Mouse (Mus musculus): ENCODE measurements around the gene Slc38a5. TPM values are rescaled to one million over a fixed set of nuclear protein-coding genes. Genes with fewer than 3 reads are reported as not detected.
A peak's percentile ranks its signal among the peaks of the same experiment; 100 is the strongest.

Gene Slc38a5
- not detected for total RNA-seq (2021)
- long read RNA-seq, experiment 1 = 0 reads
- long read RNA-seq, experiment 2 = 0 reads

GRCm38 (mm10) chrX:8271083-8271820 lies at the start of gene Slc38a5:
Gene Slc38a5, plus strand, starts transcription at chrX:8271133.
- DNase-seq (ENCODE audit: low spot score) = no peak

GRCm38 (mm10) chrX:8222296-8222677 lies 48.6 kb upstream of the Slc38a5 start:
- no peak for DNase-seq (ENCODE audit: low spot score)

- DNase-seq (ENCODE audit: low spot score) = peak; percentile 2
These were observed 48.1 kb upstream of the Slc38a5 start for GRCm38 (mm10) chrX:8222678-8223421.

- DNase-seq (ENCODE audit: low spot score) = no peak
These were observed 47.5 kb upstream of the Slc38a5 start for GRCm38 (mm10) chrX:8223473-8223872.

- DNase-seq (ENCODE audit: low spot score) = no peak
These were observed 40.7 kb upstream of the Slc38a5 start for GRCm38 (mm10) chrX:8230272-8230671.

GRCm38 (mm10) chrX:8233602-8234001 lies 37.3 kb upstream of the Slc38a5 start:
- DNase-seq (ENCODE audit: low spot score) = no peak

- no peak for DNase-seq (ENCODE audit: low spot score)
These were observed 34.2 kb upstream of the Slc38a5 start for GRCm38 (mm10) chrX:8236704-8237103.

- DNase-seq (ENCODE audit: low spot score) = no peak
These were observed 32.0 kb upstream of the Slc38a5 start for GRCm38 (mm10) chrX:8238804-8239395.

- no peak for DNase-seq (ENCODE audit: low spot score)
These were observed 23.3 kb upstream of the Slc38a5 start for GRCm38 (mm10) chrX:8247680-8248079.

- no peak for DNase-seq (ENCODE audit: low spot score)
These were observed 22.3 kb upstream of the Slc38a5 start for GRCm38 (mm10) chrX:8248542-8249120.

- peak; percentile 1 for DNase-seq (ENCODE audit: low spot score)
These were observed 19.1 kb upstream of the Slc38a5 start for GRCm38 (mm10) chrX:8251789-8252333.

GRCm38 (mm10) chrX:8252334-8253285 lies 18.3 kb upstream of the Slc38a5 start, which contains the start of gene Ftsj1:
Gene Ftsj1, minus strand, starts transcription at chrX:8252406.
- peak; percentile 85 for DNase-seq (ENCODE audit: low spot score)

- DNase-seq (ENCODE audit: low spot score) = no peak
These were observed 17.2 kb upstream of the Slc38a5 start for GRCm38 (mm10) chrX:8253711-8254110.

GRCm38 (mm10) chrX:8255807-8256206 lies 15.1 kb upstream of the Slc38a5 start:
- DNase-seq (ENCODE audit: low spot score) = no peak

- DNase-seq (ENCODE audit: low spot score) = no peak
These were observed 11.5 kb upstream of the Slc38a5 start for GRCm38 (mm10) chrX:8259478-8259877.

- DNase-seq (ENCODE audit: low spot score) = no peak
These were observed 7.7 kb upstream of the Slc38a5 start for GRCm38 (mm10) chrX:8263156-8263804.

- no peak for DNase-seq (ENCODE audit: low spot score)
These were observed 6.7 kb upstream of the Slc38a5 start for GRCm38 (mm10) chrX:8264222-8264621.

- no peak for DNase-seq (ENCODE audit: low spot score)
These were observed 1.1 kb downstream of the Slc38a5 start for GRCm38 (mm10) chrX:8272000-8272399.

GRCm38 (mm10) chrX:8274056-8274455 lies 3.1 kb downstream of the Slc38a5 start:
- no peak for DNase-seq (ENCODE audit: low spot score)

GRCm38 (mm10) chrX:8288621-8289020 lies 17.7 kb downstream of the Slc38a5 start:
- no peak for DNase-seq (ENCODE audit: low spot score)

All from gastrocnemius, adult 18-20 months (tissue).